ENCODE assay signal across 13 mouse cellular contexts in genomic region chr16:93328680-93329395, GRCm38 (mm10).
DNase-seq lines count a peak whose midpoint lies in the region; ATAC-seq and TF ChIP-seq lines count a peak whose summit lies in the region.
"Had no signal": no experiment of that assay in that cellular context is flagged by ENCODE, and none has a peak within 500 bp of the region (broad histone marks: within the 10 kb centered on the region; RNA-seq: fewer than 3 reads in every experiment).

No protein-coding gene starts in this region.

- 22% methylated on average over 13 of the region's 13 CpGs for WGBS in heart, embryonic 11.5 days (ENCODE audit: insufficient replicate concordance)
- 28% methylated on average over 13 of the region's 13 CpGs for WGBS in embryonic facial prominence, embryonic 10.5 days
- WGBS in limb, embryonic 12.5 days: 20% methylated on average over 13 of the region's 13 CpGs
- WGBS in cerebellum, adult 2 months: 24% methylated on average over 13 of the region's 13 CpGs

- H3K27me3 ChIP-seq in heart, embryonic 11.5 days (ENCODE audit: control insufficient read depth, insufficient read depth, low read length): no peaks in the 10 kb centered on the region; the same call in 1 of the 2 replicates
- 0 out of 2 replicates have a peak, but pooled peaks cover 8% of the 10 kb centered on the region for H3K27me3 ChIP-seq in embryonic facial prominence, embryonic 10.5 days (replicated peaks; ENCODE audit: low read depth, poor library complexity, severe bottlenecking)
- peaks cover 15% of the 10 kb centered on the region for H3K27me3 ChIP-seq in limb, embryonic 12.5 days
- H3K27me3 ChIP-seq in cerebellum, adult 2 months (ENCODE audit: control insufficient read depth, insufficient read depth, low read length): no peaks in the 10 kb centered on the region
- H3K27me3 ChIP-seq: CH12.LX had no signal

- H3K27ac ChIP-seq in heart, embryonic 11.5 days (ENCODE audit: low read depth, low read length): no peak overlapping the region
- no peak overlapping the region for H3K27ac ChIP-seq in embryonic facial prominence, embryonic 10.5 days (replicated peaks)
- no peak overlapping the region for H3K27ac ChIP-seq in limb, embryonic 12.5 days
- no peak overlapping the region for H3K27ac ChIP-seq in cerebellum, adult 2 months (ENCODE audit: insufficient read depth, low read length)
- H3K27ac ChIP-seq: hindbrain, embryonic 15.5 days had no signal

- H3K36me3 ChIP-seq in heart, embryonic 11.5 days (ENCODE audit: control insufficient read depth, insufficient read depth, low read length): no peaks in the 10 kb centered on the region
- H3K36me3 ChIP-seq in embryonic facial prominence, embryonic 10.5 days (replicated peaks): no peaks in the 10 kb centered on the region
- no peaks in the 10 kb centered on the region for H3K36me3 ChIP-seq in limb, embryonic 12.5 days
- H3K36me3 ChIP-seq: hindbrain, embryonic 15.5 days had no signal

- intact Hi-C loops in heart, postnatal 14 days (cut with DNase I): no loop called here

- no peak for TF ChIP-seq POLR2A in cerebellum, adult 2 months (IDR thresholded peaks at IDR 0.05; ENCODE audit: borderline replicate concordance, insufficient read depth, low read length)

- 0 out of 2 replicates have a peak, but pooled peaks cover 3% of the 10 kb centered on the region for H3K4me1 ChIP-seq in heart, embryonic 11.5 days (ENCODE audit: control insufficient read depth, insufficient read depth, low read length)
- peaks cover 21% of the 10 kb centered on the region for H3K4me1 ChIP-seq in embryonic facial prominence, embryonic 10.5 days
- peaks cover 15% of the 10 kb centered on the region for H3K4me1 ChIP-seq in limb, embryonic 12.5 days (replicated peaks)
- H3K4me1 ChIP-seq in cerebellum, adult 2 months (ENCODE audit: control insufficient read depth, insufficient read depth, low read length): no peaks in the 10 kb centered on the region

- H3K9ac ChIP-seq in heart, embryonic 11.5 days (ENCODE audit: low read depth, low read length): no peak overlapping the region
- no peak overlapping the region for H3K9ac ChIP-seq in limb, embryonic 12.5 days (replicated peaks)
- H3K9ac ChIP-seq: hindbrain, embryonic 15.5 days had no signal

- peak overlapping the region; percentile 17; the same call in 1 of the 2 replicates for H3K4me2 ChIP-seq in heart, embryonic 11.5 days
- peak overlapping the region; percentile 22; the same call in 1 of the 2 replicates for H3K4me2 ChIP-seq in limb, embryonic 12.5 days
- H3K4me2 ChIP-seq: hindbrain, embryonic 15.5 days had no signal

- no peaks in the 10 kb centered on the region for H3K9me3 ChIP-seq in heart, embryonic 11.5 days (replicated peaks; ENCODE audit: control insufficient read depth, low read length)
- peaks cover 8% of the 10 kb centered on the region; the same call in 1 of the 2 replicates for H3K9me3 ChIP-seq in embryonic facial prominence, embryonic 10.5 days
- H3K9me3 ChIP-seq in limb, embryonic 12.5 days: peaks cover 8% of the 10 kb centered on the region; the same call in 1 of the 2 replicates
- H3K9me3 ChIP-seq: hindbrain, embryonic 15.5 days had no signal

- TF ChIP-seq CTCF in cerebellum, adult 2 months (IDR thresholded peaks at IDR 0.05; ENCODE audit: borderline replicate concordance, insufficient read depth, low read depth, low read length): no peak

- H3K4me3 ChIP-seq in heart, embryonic 11.5 days (ENCODE audit: low read depth, low read length): no peak overlapping the region
- no peak overlapping the region for H3K4me3 ChIP-seq in embryonic facial prominence, embryonic 10.5 days
- H3K4me3 ChIP-seq in limb, embryonic 12.5 days (replicated peaks): no peak overlapping the region
- no peak overlapping the region for H3K4me3 ChIP-seq in cerebellum, adult 2 months (replicated peaks; ENCODE audit: insufficient read depth, low read depth, low read length)
- H3K4me3 ChIP-seq: hindbrain, embryonic 15.5 days had no signal

- DNase-seq in heart, postnatal 14 days: no peak
- DNase-seq in NIH3T3 (ENCODE audit: low read depth): peak; percentile 82
- DNase-seq in embryonic facial prominence, embryonic 10.5 days (ENCODE audit: low spot score): peak; percentile 39
- DNase-seq in layer of hippocampus, adult 9-10 months (ENCODE audit: low spot score): no peak
- DNase-seq in cerebellum, adult 2 months: no peak
- no peak for DNase-seq in T-cell, adult 2 months (ENCODE audit: low spot score)
- DNase-seq: cerebellum, adult 8-10 months; heart, adult 11 months; lung, adult 18-20 months had no signal

- no peak for ATAC-seq in heart, embryonic 11.5 days (replicated peaks; ENCODE audit: insufficient number of reproducible peaks, low FRiP score, low TSS enrichment)
- peak; percentile 20; the same call in 1 of the 2 replicates for ATAC-seq in limb, embryonic 12.5 days (ENCODE audit: insufficient number of reproducible peaks, insufficient read depth, low FRiP score, low TSS enrichment, low read depth)

Comparison
In these comparisons a context has a peak if more than half of its experiments do, and no peak if none do; other contexts are left out.
1. DNase-seq: peak in NIH3T3 (single experiment) and embryonic facial prominence, embryonic 10.5 days (single experiment); none in heart, postnatal 14 days (0 of 2), layer of hippocampus, adult 9-10 months (single experiment), cerebellum, adult 2 months (0 of 2) and T-cell, adult 2 months (single experiment).